In the genomic region with DNA sequence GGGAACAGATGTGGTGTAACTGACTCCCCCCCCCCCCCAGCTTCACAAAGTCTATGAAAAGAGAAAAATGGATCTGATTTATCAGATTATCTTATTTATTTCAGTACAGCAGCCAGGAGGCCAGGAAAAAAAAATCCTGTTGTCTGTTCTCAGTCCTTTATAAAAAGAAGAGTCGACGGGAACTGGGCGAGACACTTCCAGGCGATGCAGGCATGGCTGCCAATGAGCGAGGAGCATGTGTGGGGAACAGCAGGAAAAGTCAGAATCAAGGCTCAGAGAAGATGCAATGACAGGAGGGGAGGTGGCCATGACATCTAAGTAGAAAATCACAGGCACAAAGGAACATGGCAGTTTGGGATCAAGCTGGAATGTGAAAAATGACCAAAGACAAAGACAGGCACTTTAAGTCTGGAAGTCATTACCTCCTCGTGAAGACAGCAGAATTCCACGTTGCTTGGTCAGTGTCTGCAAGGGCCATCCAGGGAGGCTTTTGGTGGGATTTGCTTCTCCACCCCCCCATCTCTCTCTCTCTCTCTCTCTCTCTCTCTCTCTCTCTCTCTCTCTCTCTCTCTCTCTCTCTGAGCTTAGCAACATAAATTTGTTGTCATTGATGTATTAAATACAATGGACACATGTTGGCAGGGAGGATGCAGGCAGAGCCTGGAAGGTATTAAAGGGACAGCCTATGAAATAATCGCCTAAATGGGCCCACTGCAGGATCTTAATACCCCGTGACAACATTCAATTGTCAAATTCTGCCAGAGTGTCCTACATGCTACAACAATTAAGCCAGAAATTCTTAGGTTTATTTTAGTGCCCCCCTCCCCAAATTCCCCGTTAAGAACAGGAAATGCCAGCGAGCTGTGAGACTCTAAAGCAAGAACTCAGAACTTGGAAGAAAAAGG, we compare ENCODE assay signal across 11 mouse cellular contexts.
DNase-seq lines count a peak whose midpoint lies in the region; ATAC-seq and TF ChIP-seq lines count a peak whose summit lies in the region.
"Had no signal": no experiment of that assay in that cellular context is flagged by ENCODE, and none has a peak within 500 bp of the region (broad histone marks: within the 10 kb centered on the region; RNA-seq: fewer than 3 reads in every experiment).

No protein-coding gene starts in this region.

- peaks cover 33% of the 10 kb centered on the region for H3K4me1 ChIP-seq in kidney, embryonic 16.5 days (ENCODE audit: insufficient read depth, low read length)
- peaks cover 46% of the 10 kb centered on the region for H3K4me1 ChIP-seq in embryonic facial prominence, embryonic 12.5 days
- H3K4me1 ChIP-seq in limb, embryonic 14.5 days (ENCODE audit: control insufficient read depth, insufficient read depth, low read length) = peaks cover 41% of the 10 kb centered on the region
- H3K4me1 ChIP-seq: lung, embryonic 15.5 days; megakaryocyte, embryonic 14.5 days had no signal

- H3K27ac ChIP-seq in kidney, embryonic 16.5 days (ENCODE audit: low read length) = peak overlapping the region; percentile 66; the same call in 1 of the 2 replicates
- peak overlapping the region; percentile 74 for H3K27ac ChIP-seq in embryonic facial prominence, embryonic 12.5 days
- peak overlapping the region; percentile 74 for H3K27ac ChIP-seq in limb, embryonic 14.5 days (replicated peaks; ENCODE audit: low read depth, low read length)
- H3K27ac ChIP-seq: lung, embryonic 15.5 days had no signal

- no peak overlapping the region for H3K4me3 ChIP-seq in kidney, embryonic 16.5 days (ENCODE audit: low read length)
- no peak overlapping the region for H3K4me3 ChIP-seq in embryonic facial prominence, embryonic 12.5 days
- H3K4me3 ChIP-seq in limb, embryonic 14.5 days (replicated peaks; ENCODE audit: low read length) = no peak overlapping the region
- H3K4me3 ChIP-seq: lung, embryonic 15.5 days; megakaryocyte, embryonic 14.5 days had no signal

- no peak for DNase-seq in kidney, adult 18-20 months
- peak; percentile 56 for DNase-seq in embryo, embryonic 10.5 days (ENCODE audit: low spot score)
- peak; percentile 70 for DNase-seq in limb, embryonic 14.5 days (ENCODE audit: low spot score)
- DNase-seq in cerebellum, postnatal 25 days = no peak
- no peak for DNase-seq in heart, postnatal 14 days
- DNase-seq: kidney, postnatal 36 days; thymus, postnatal 36 days had no signal

- no peaks in the 10 kb centered on the region for H3K36me3 ChIP-seq in kidney, embryonic 16.5 days (ENCODE audit: insufficient read depth, low read length)
- H3K36me3 ChIP-seq in embryonic facial prominence, embryonic 12.5 days = no peaks in the 10 kb centered on the region; the same call in 1 of the 2 replicates
- no peaks in the 10 kb centered on the region for H3K36me3 ChIP-seq in limb, embryonic 14.5 days (ENCODE audit: control insufficient read depth, insufficient read depth, low read length)
- H3K36me3 ChIP-seq: lung, embryonic 15.5 days had no signal

- ATAC-seq in kidney, embryonic 16.5 days (ENCODE audit: low FRiP score, low TSS enrichment) = 0 out of 2 replicates have a peak, but pooled peaks have one; percentile 18
- no peak for ATAC-seq in embryonic facial prominence, embryonic 12.5 days (ENCODE audit: insufficient number of reproducible peaks, insufficient read depth, low FRiP score, low TSS enrichment)
- peak; percentile 45 for ATAC-seq in limb, embryonic 14.5 days (ENCODE audit: low FRiP score, low read depth)

- 38% methylated on average over 11 of the region's 11 CpGs for WGBS in kidney, embryonic 16.5 days
- 23% methylated on average over 11 of the region's 11 CpGs for WGBS in embryonic facial prominence, embryonic 12.5 days
- WGBS in limb, embryonic 14.5 days = 16% methylated on average over 11 of the region's 11 CpGs

- no peak overlapping the region for H3K9ac ChIP-seq in kidney, embryonic 16.5 days (replicated peaks; ENCODE audit: low read length)
- H3K9ac ChIP-seq in embryonic facial prominence, embryonic 12.5 days = no peak overlapping the region
- no peak overlapping the region for H3K9ac ChIP-seq in limb, embryonic 14.5 days (ENCODE audit: low read depth, low read length, severe bottlenecking)
- H3K9ac ChIP-seq: lung, embryonic 15.5 days had no signal

- H3K27me3 ChIP-seq in kidney, embryonic 16.5 days (ENCODE audit: insufficient read depth, low read length) = no peaks in the 10 kb centered on the region
- 0 out of 2 replicates have a peak, but pooled peaks cover 7% of the 10 kb centered on the region for H3K27me3 ChIP-seq in embryonic facial prominence, embryonic 12.5 days
- peaks cover 13% of the 10 kb centered on the region for H3K27me3 ChIP-seq in limb, embryonic 14.5 days (ENCODE audit: control insufficient read depth, insufficient read depth, low read length)
- H3K27me3 ChIP-seq: lung, embryonic 15.5 days; megakaryocyte, embryonic 14.5 days had no signal

- H3K9me3 ChIP-seq in kidney, embryonic 16.5 days (ENCODE audit: low read length) = no peaks in the 10 kb centered on the region
- H3K9me3 ChIP-seq in embryonic facial prominence, embryonic 12.5 days = no peaks in the 10 kb centered on the region
- no peaks in the 10 kb centered on the region for H3K9me3 ChIP-seq in limb, embryonic 14.5 days (ENCODE audit: control insufficient read depth, low read length)
- H3K9me3 ChIP-seq: lung, embryonic 15.5 days had no signal

- no peak overlapping the region for H3K4me2 ChIP-seq in kidney, embryonic 16.5 days (replicated peaks; ENCODE audit: low read depth, low read length)
- H3K4me2 ChIP-seq in embryonic facial prominence, embryonic 12.5 days (replicated peaks) = peak overlapping the region; percentile 17; the same call in 1 of the 2 replicates
- peak overlapping the region; percentile 28; the same call in 1 of the 2 replicates for H3K4me2 ChIP-seq in limb, embryonic 14.5 days (replicated peaks; ENCODE audit: low read depth, low read length, severe bottlenecking)
- H3K4me2 ChIP-seq: lung, embryonic 15.5 days had no signal

- intact Hi-C loops in heart, postnatal 14 days (cut with DNase I) = no loop called here

- no peak for TF ChIP-seq POLR2A in limb, embryonic 14.5 days (IDR thresholded peaks at IDR 0.05; ENCODE audit: borderline replicate concordance, extremely low read depth, insufficient read depth, insufficient read length)

Comparison
In these comparisons a context has a peak if more than half of its experiments do, and no peak if none do; other contexts are left out.
1. DNase-seq: peak in embryo, embryonic 10.5 days (single experiment) and limb, embryonic 14.5 days (single experiment); none in kidney, adult 18-20 months (single experiment), cerebellum, postnatal 25 days (0 of 2) and heart, postnatal 14 days (0 of 2).
2. Peak in every context shown above with its lines, with median percentiles within 50 percentile points of each other: H3K27ac ChIP-seq.